Mouse (Mus musculus): ENCODE data around the gene Aagab. TPM values are rescaled to one million over a fixed set of nuclear protein-coding genes. Genes with fewer than 3 reads are reported as not detected.

Gene Aagab
- polyA plus RNA-seq, 1 experiment from 2014 or later = 26.5 TPM

DNA sequence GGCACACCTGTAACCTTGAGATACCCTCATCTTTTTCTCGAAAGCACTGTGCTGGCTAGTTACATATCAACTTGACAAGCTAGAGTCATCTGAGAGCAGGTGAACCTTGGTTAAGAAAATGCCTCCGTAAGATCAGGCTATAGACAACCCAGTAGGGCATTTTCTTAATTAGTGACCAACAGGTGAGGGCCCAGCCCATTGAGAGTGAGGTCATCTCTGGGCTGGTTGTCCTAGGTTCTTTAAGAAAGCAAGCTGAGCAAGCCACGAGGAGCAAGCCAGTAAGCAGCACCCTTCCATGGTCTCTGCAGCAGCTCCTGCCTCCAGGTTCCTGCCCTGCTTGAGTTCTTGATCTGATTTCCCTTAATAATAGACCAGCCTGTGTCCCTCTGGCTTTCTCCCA is 58.2 kb downstream of the Aagab start:
- peak overlapping the region; percentile 4; the same call in 1 of the 2 replicates for H3K4me2 ChIP-seq (replicated peaks; ENCODE audit: low read depth)
- peak; percentile 41 for ATAC-seq
- H3K36me3 ChIP-seq (ENCODE audit: control insufficient read depth, insufficient read depth) = peaks cover 11% of the 10 kb centered on the region; the same call in 1 of the 2 replicates
- no peaks in the 10 kb centered on the region for H3K9me3 ChIP-seq (ENCODE audit: control insufficient read depth)
- H3K4me1 ChIP-seq (replicated peaks; ENCODE audit: control insufficient read depth, insufficient read depth, low read length) = peaks cover 5% of the 10 kb centered on the region; the same call in 1 of the 2 replicates
- no peak for TF ChIP-seq CTCF (IDR thresholded peaks at IDR 0.05; ENCODE audit: low read depth)
- no peak overlapping the region for H3K4me3 ChIP-seq (ENCODE audit: low read depth, low read length)
- WGBS = 43% methylated on average over 3 of the region's 3 CpGs
- peak overlapping the region; percentile 82 for H3K27ac ChIP-seq (ENCODE audit: low read depth, low read length)
- H3K27me3 ChIP-seq (replicated peaks; ENCODE audit: control insufficient read depth, insufficient read depth, low read length) = no peaks in the 10 kb centered on the region
- H3K9ac ChIP-seq (ENCODE audit: low read depth, low read length) = no peak overlapping the region

DNA sequence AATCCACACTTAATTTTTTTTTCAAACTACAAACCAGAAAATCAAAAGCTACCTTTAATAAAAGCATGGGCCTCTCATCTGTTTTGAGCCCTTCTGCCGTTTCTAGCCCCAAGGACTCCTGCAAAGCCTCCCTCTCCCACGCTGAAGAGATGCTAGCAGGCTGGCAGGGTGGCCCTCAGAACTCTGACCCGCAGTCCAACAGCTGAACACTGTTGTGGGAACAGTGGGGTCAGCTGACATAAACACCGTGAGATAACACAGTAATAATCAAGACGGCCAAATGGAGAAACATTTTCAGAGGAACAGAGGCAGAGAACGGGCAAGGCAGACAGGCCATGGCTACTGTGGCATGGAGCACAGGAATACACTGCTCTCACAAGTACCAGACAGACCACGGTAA is 60.3 kb downstream of the Aagab start:
- no peak overlapping the region for H3K4me3 ChIP-seq (ENCODE audit: low read depth, low read length)
- WGBS = 33% methylated on average over 7 of the region's 7 CpGs
- peak overlapping the region; percentile 82 for H3K27ac ChIP-seq (ENCODE audit: low read depth, low read length)
- no peak overlapping the region for H3K9ac ChIP-seq (ENCODE audit: low read depth, low read length)
- no peak for TF ChIP-seq CTCF (IDR thresholded peaks at IDR 0.05; ENCODE audit: low read depth)
- peaks cover 15% of the 10 kb centered on the region; the same call in 1 of the 2 replicates for H3K36me3 ChIP-seq (ENCODE audit: control insufficient read depth, insufficient read depth)
- no peaks in the 10 kb centered on the region for H3K27me3 ChIP-seq (replicated peaks; ENCODE audit: control insufficient read depth, insufficient read depth, low read length)
- peaks cover 15% of the 10 kb centered on the region; the same call in 1 of the 2 replicates for H3K4me1 ChIP-seq (replicated peaks; ENCODE audit: control insufficient read depth, insufficient read depth, low read length)
- peak; percentile 60 for ATAC-seq
- no peaks in the 10 kb centered on the region for H3K9me3 ChIP-seq (ENCODE audit: control insufficient read depth)
- H3K4me2 ChIP-seq (replicated peaks; ENCODE audit: low read depth) = no peak overlapping the region

DNA sequence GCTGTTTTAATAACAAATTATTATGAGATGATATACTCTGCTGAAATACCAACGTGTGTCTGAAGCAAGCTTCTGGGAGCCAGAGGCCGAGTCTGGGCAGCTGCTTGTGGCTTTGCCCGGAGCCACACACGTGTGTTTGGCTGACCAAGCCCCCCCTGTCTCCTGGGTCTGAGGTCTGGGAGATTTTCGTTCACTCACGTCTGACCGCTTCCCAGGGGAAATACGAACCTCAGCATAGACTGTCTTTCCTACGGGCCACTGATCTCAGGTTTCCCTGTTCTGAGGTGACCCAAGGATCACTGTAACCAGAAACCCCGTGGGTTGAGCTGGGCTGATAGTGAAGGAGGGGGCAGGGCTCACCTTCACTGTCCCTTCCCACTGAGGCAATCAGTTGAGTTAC is 60.8 kb downstream of the Aagab start:
- Histone ChIP-seq H3K4me2 (replicated peaks; ENCODE audit: low read depth) (0 out of 2 replicates have a peak overlapping the region, but pooled peaks have one; percentile 24), H3K4me1 (replicated peaks; ENCODE audit: control insufficient read depth, insufficient read depth, low read length) (peaks cover 20% of the 10 kb centered on the region; the same call in 1 of the 2 replicates), H3K36me3 (ENCODE audit: control insufficient read depth, insufficient read depth) (peaks cover 15% of the 10 kb centered on the region; the same call in 1 of the 2 replicates), H3K9me3 (ENCODE audit: control insufficient read depth) (no peaks in the 10 kb centered on the region), H3K4me3 (ENCODE audit: low read depth, low read length) (no peak overlapping the region), H3K27ac (ENCODE audit: low read depth, low read length) (peak overlapping the region; percentile 82), H3K9ac (ENCODE audit: low read depth, low read length) (no peak overlapping the region), H3K27me3 (replicated peaks; ENCODE audit: control insufficient read depth, insufficient read depth, low read length) (no peaks in the 10 kb centered on the region)
- ATAC-seq = no peak
- 71% methylated on average over 10 of the region's 10 CpGs for WGBS
- no peak for TF ChIP-seq CTCF (IDR thresholded peaks at IDR 0.05; ENCODE audit: low read depth)

DNA sequence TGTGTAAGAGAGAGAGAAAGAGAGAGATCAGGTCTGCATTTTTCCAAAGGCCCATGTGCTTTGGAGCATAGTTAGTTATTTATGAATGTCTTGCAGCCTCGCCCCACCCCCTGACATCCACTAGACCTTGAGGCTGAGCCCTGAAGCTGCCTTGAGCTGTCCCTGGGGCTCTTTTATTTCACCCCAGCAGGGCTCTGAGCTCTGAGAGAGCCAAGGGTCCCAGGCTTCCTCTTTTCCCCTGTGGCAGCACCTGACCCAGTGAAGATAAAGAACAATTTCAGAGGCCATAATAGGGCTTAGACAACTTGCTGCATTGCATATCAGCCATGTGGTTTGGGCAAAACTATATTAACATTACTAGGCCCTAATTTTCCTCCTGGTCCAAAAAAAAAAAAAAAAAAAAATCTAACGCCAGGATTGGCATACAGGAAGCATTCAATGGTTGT is 61.9 kb downstream of the Aagab start:
- Histone ChIP-seq H3K27ac (ENCODE audit: low read depth, low read length) (peak overlapping the region; percentile 82), H3K9me3 (ENCODE audit: control insufficient read depth) (no peaks in the 10 kb centered on the region), H3K36me3 (ENCODE audit: control insufficient read depth, insufficient read depth) (peaks cover 15% of the 10 kb centered on the region; the same call in 1 of the 2 replicates), H3K4me2 (replicated peaks; ENCODE audit: low read depth) (no peak overlapping the region), H3K4me1 (replicated peaks; ENCODE audit: control insufficient read depth, insufficient read depth, low read length) (peaks cover 23% of the 10 kb centered on the region; the same call in 1 of the 2 replicates), H3K27me3 (replicated peaks; ENCODE audit: control insufficient read depth, insufficient read depth, low read length) (no peaks in the 10 kb centered on the region), H3K4me3 (ENCODE audit: low read depth, low read length) (no peak overlapping the region), H3K9ac (ENCODE audit: low read depth, low read length) (no peak overlapping the region)
- TF ChIP-seq CTCF (IDR thresholded peaks at IDR 0.05; ENCODE audit: low read depth) = no peak
- no peak for ATAC-seq
- 54% methylated on average over 2 of the region's 2 CpGs for WGBS

DNA sequence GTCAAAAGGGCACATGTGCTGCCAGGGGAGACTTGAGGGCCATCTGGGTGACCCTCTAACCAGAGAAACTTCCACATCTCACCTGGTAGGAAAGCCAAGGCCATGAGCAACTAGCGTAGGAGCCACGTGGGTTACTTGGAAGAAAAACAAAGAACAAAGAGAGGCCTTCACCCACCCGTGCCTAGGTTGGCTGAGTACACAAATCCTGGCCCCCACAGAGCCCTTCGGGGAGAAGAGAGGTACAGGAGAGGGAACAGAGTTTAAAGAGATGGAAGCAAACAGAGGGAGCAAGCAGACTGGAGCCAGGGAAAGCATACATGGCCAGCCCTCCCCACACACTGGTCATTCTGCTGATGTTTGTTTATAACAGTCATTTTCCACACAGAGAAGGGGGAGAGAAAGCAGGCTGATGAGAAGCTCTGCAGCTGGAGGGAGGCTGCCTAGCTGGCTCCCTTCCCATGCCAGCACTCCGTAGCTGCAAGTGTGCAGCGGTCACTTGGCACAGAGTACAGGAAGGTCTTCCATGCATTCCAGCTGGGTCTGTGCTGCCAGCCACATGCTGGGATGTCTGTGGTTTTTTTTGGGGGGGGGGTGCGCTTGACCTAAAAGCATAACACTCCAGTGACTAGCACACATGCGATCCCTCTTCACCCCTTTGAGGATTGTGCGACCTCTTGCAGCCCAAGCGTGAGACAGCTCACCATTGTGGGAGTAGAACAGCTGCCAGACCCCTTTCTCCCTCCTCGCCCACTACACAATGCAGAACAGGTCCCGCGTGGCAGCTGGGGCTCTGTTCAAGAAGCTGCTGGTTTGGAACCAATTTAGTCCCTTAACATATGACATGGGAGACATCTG is 62.6 kb downstream of the Aagab start:
- no peak overlapping the region for H3K9ac ChIP-seq (ENCODE audit: low read depth, low read length)
- H3K36me3 ChIP-seq (ENCODE audit: control insufficient read depth, insufficient read depth) = peaks cover 15% of the 10 kb centered on the region; the same call in 1 of the 2 replicates
- no peaks in the 10 kb centered on the region for H3K9me3 ChIP-seq (ENCODE audit: control insufficient read depth)
- H3K27me3 ChIP-seq (replicated peaks; ENCODE audit: control insufficient read depth, insufficient read depth, low read length) = no peaks in the 10 kb centered on the region
- H3K4me2 ChIP-seq (replicated peaks; ENCODE audit: low read depth) = no peak overlapping the region
- 62% methylated on average over 13 of the region's 13 CpGs for WGBS
- H3K4me3 ChIP-seq (ENCODE audit: low read depth, low read length) = no peak overlapping the region
- no peak for ATAC-seq
- peaks cover 20% of the 10 kb centered on the region; the same call in 1 of the 2 replicates for H3K4me1 ChIP-seq (replicated peaks; ENCODE audit: control insufficient read depth, insufficient read depth, low read length)
- H3K27ac ChIP-seq (ENCODE audit: low read depth, low read length) = no peak overlapping the region; the same call in 1 of the 2 replicates
- no peak for TF ChIP-seq CTCF (IDR thresholded peaks at IDR 0.05; ENCODE audit: low read depth)

DNA sequence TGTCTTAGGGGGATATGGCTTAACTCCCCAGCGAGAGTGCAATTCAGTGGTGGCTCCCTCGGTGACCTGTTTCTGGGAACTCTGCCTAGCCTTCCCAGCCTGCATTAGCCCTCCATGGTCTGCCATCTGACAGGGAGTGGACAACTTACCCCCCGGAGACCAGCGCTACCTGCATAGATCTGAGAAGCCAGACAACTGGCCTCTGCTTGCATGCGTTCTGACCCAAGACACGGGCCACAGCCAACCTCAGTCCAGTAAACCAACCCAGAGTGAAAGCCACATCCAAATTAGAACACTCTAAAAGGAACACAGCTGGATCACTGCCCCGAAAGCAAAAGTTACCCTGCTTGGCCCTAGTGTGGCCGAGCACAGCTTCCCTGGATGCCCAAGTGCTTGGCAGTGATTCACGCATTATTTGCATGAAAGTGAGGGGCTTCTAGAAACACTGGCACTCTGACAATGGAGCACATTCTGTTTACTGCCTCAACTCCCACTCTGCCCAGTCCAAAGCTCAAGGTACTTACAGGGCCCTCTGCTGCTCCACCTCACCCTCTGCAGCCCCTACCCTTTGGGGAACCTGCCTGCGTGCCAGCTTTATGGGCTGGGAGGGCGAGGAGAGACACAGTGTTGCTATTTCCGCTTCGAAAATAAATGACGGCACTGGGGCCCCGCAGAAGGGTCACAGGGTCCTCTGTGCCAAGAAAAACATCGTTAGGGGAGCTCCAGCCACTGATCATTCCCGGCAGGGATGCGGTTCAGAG is 64.3 kb downstream of the Aagab start:
- 48% methylated on average over 18 of the region's 18 CpGs for WGBS
- Histone ChIP-seq H3K9ac (ENCODE audit: low read depth, low read length) (no peak overlapping the region), H3K36me3 (ENCODE audit: control insufficient read depth, insufficient read depth) (peaks cover 20% of the 10 kb centered on the region; the same call in 1 of the 2 replicates), H3K4me1 (replicated peaks; ENCODE audit: control insufficient read depth, insufficient read depth, low read length) (peaks cover 20% of the 10 kb centered on the region; the same call in 1 of the 2 replicates), H3K27me3 (replicated peaks; ENCODE audit: control insufficient read depth, insufficient read depth, low read length) (no peaks in the 10 kb centered on the region), H3K4me3 (ENCODE audit: low read depth, low read length) (no peak overlapping the region), H3K27ac (ENCODE audit: low read depth, low read length) (peak overlapping the region; percentile 61), H3K4me2 (replicated peaks; ENCODE audit: low read depth) (0 out of 2 replicates have a peak overlapping the region, but pooled peaks have one; percentile 6), H3K9me3 (ENCODE audit: control insufficient read depth) (no peaks in the 10 kb centered on the region)
- ATAC-seq = peak; percentile 36; the same call in 1 of the 2 replicates
- TF ChIP-seq CTCF (IDR thresholded peaks at IDR 0.05; ENCODE audit: low read depth) = peak; percentile 34
